Comparison of ENCODE assay signal across 9 mouse cellular contexts in genomic region chr2:151930389-151931074, GRCm38 (mm10). TPM values are rescaled to one million over a fixed set of nuclear protein-coding genes. Genes with fewer than 3 reads are reported as not detected.
DNase-seq lines count a peak whose midpoint lies in the region; ATAC-seq lines count a peak whose summit lies in the region.
"Had no signal": no experiment of that assay in that cellular context is flagged by ENCODE, and none has a peak within 500 bp of the region (broad histone marks: within the 10 kb centered on the region; RNA-seq: fewer than 3 reads in every experiment).

No protein-coding gene starts in this region.

- no peak overlapping the region for H3K27ac ChIP-seq in forebrain, embryonic 12.5 days
- H3K27ac ChIP-seq in hindbrain, embryonic 12.5 days, result no peak overlapping the region
- H3K27ac ChIP-seq: liver, embryonic 15.5 days had no signal

- DNase-seq in MEL-GATA-1-ER (ENCODE audit: extremely low read depth, low read depth), result peak; percentile 21
- DNase-seq in c-Kit-positive CD71-positive TER-119-negative erythroid progenitor cells, embryonic 14.5 days (ENCODE audit: low read depth), result peak; percentile 46
- peak; percentile 83 for DNase-seq in layer of hippocampus, adult 9-10 months (ENCODE audit: low spot score)
- peak; percentile 83 for DNase-seq in lung, postnatal 25 days (ENCODE audit: low spot score)
- DNase-seq in retina, postnatal 1 day, result peak; percentile 84
- DNase-seq in urinary bladder, adult 18-20 months (ENCODE audit: low spot score in 2 of 2), result peak; percentile 65 to 88

- H3K9ac ChIP-seq in forebrain, embryonic 12.5 days, result no peak overlapping the region
- no peak overlapping the region for H3K9ac ChIP-seq in hindbrain, embryonic 12.5 days
- H3K9ac ChIP-seq: liver, embryonic 15.5 days had no signal

- H3K4me2 ChIP-seq in forebrain, embryonic 12.5 days, result no peak overlapping the region
- no peak overlapping the region for H3K4me2 ChIP-seq in hindbrain, embryonic 12.5 days (replicated peaks)
- H3K4me2 ChIP-seq: liver, embryonic 15.5 days had no signal

- H3K27me3 ChIP-seq in forebrain, embryonic 12.5 days, result no peaks in the 10 kb centered on the region
- no peaks in the 10 kb centered on the region for H3K27me3 ChIP-seq in hindbrain, embryonic 12.5 days
- H3K27me3 ChIP-seq: liver, embryonic 15.5 days had no signal

- ATAC-seq in forebrain, embryonic 12.5 days (ENCODE audit: low FRiP score), result peak; percentile 39; the same call in 1 of the 2 replicates
- ATAC-seq in hindbrain, embryonic 12.5 days (ENCODE audit: low FRiP score), result peak; percentile 68

- WGBS in forebrain, embryonic 12.5 days, result 36% methylated on average over 7 of the region's 7 CpGs
- 29% methylated on average over 7 of the region's 7 CpGs for WGBS in hindbrain, embryonic 12.5 days

- H3K4me3 ChIP-seq in forebrain, embryonic 12.5 days (replicated peaks), result no peak overlapping the region
- no peak overlapping the region for H3K4me3 ChIP-seq in hindbrain, embryonic 12.5 days
- H3K4me3 ChIP-seq: liver, embryonic 15.5 days had no signal

- H3K4me1 ChIP-seq in forebrain, embryonic 12.5 days, result no peaks in the 10 kb centered on the region
- no peaks in the 10 kb centered on the region for H3K4me1 ChIP-seq in hindbrain, embryonic 12.5 days

- H3K9me3 ChIP-seq in forebrain, embryonic 12.5 days, result no peaks in the 10 kb centered on the region
- H3K9me3 ChIP-seq in hindbrain, embryonic 12.5 days (replicated peaks), result no peaks in the 10 kb centered on the region
- H3K9me3 ChIP-seq: liver, embryonic 15.5 days had no signal

- no peaks in the 10 kb centered on the region for H3K36me3 ChIP-seq in forebrain, embryonic 12.5 days (replicated peaks)
- H3K36me3 ChIP-seq in hindbrain, embryonic 12.5 days, result no peaks in the 10 kb centered on the region
- H3K36me3 ChIP-seq: liver, embryonic 15.5 days had no signal

RNA-seq across cellular contexts. Expression of gene Angpt4, which starts 19.5 kb away (rescaled TPM):
- 0.10 TPM in 1 of 2 replicates, not detected in the other for polyA plus RNA-seq in forebrain, embryonic 12.5 days (2016; fragmentation: Nextera tagmentation; extraction: Ambion mirVana)
- polyA plus RNA-seq in hindbrain, embryonic 12.5 days (2016; fragmentation: Nextera tagmentation; extraction: Ambion mirVana), result 0.14 and 0.20 TPM in 2 replicates
- polyA plus RNA-seq: liver, embryonic 15.5 days had no signal

RNA-seq across cellular contexts. Expression of gene Fam110a, which starts 49.5 kb away (rescaled TPM):
- 90.2 and 96.2 TPM in 2 replicates for polyA plus RNA-seq in forebrain, embryonic 12.5 days (2016; fragmentation: Nextera tagmentation; extraction: Ambion mirVana)
- polyA plus RNA-seq in hindbrain, embryonic 12.5 days (2016; fragmentation: Nextera tagmentation; extraction: Ambion mirVana), result 78.6 and 86.0 TPM in 2 replicates

Comparison
In these comparisons a context has a peak if more than half of its experiments do, and no peak if none do; other contexts are left out.
1. DNase-seq: peak in every context shown above with its lines; median percentile 84 in retina, postnatal 1 day; 83 in layer of hippocampus, adult 9-10 months; 83 in lung, postnatal 25 days; 76 in urinary bladder, adult 18-20 months; 46 in c-Kit-positive CD71-positive TER-119-negative erythroid progenitor cells, embryonic 14.5 days; 21 in MEL-GATA-1-ER.